Mouse (Mus musculus): ENCODE data around the gene Slc25a43.
A peak's percentile ranks its signal among the peaks of the same experiment; 100 is the strongest.
"Not testable (repeated sequence)": the region's sequence is repeated elsewhere in the genome, so short reads cannot be mapped to it uniquely, and the experiment has no call there.

The Slc25a43 gene

DNA sequence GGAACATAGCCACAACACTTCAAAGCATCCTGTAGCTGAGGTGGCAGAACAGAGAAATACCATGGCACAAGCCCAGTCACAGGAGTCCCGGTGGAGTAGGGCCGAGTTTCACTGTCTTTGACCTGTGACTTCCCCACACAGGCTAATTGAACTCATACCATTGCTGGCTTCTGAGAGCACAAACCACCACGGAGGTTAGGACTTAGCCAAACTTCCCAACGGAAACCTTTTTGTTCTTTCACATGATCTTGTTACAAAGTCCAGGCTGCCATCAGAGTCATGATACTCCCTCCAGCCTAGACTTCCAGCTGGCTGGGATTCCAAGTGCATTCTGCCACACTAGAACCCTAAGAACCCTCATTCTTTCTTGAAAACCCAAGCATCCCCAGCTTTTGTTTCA lies 34.2 kb downstream of the Slc25a43 start:
- DNase-seq (ENCODE audit: low spot score in 2 of 2), result no peak

DNA sequence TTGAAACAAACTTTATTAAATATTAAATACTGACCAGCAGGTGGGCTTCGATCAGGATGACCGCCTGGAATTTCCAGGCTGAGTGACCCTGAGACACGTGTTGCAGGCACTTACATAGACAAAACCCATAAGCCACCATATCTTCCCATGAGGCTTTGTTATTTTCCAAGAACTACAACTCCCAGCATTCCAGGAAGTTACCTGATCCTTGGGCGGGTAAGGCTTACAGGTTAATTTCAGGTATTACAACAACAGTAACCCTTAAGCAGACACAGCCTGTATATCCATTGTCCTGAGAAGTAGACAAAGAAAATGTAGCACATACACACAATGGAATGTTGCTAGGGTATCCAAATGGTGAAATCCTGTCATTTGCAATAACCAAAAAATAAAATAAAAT lies 45.9 kb downstream of the Slc25a43 start:
- DNase-seq (ENCODE audit: low spot score in 2 of 2), result no peak

DNA sequence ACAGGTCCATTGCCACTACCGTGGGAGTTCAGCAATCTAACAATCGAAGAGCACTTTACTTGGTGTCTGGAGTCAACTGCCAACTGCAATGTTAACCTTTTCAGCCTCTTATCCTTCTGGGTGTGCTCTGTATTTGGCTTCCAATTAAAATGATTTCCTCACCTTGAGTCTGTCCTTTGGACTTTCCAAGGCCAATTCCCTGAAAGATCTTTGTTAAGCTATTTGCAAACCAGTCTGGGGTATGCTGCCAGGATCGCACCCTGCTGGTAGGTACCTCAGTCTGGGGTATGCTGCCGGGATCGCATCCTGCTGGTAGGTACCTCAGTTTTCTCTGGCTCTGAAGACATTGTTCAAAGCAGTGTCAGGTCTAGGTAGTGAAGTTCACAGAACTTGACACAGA lies 51.1 kb downstream of the Slc25a43 start:
- no peak for DNase-seq (ENCODE audit: low spot score in 2 of 2)

DNA sequence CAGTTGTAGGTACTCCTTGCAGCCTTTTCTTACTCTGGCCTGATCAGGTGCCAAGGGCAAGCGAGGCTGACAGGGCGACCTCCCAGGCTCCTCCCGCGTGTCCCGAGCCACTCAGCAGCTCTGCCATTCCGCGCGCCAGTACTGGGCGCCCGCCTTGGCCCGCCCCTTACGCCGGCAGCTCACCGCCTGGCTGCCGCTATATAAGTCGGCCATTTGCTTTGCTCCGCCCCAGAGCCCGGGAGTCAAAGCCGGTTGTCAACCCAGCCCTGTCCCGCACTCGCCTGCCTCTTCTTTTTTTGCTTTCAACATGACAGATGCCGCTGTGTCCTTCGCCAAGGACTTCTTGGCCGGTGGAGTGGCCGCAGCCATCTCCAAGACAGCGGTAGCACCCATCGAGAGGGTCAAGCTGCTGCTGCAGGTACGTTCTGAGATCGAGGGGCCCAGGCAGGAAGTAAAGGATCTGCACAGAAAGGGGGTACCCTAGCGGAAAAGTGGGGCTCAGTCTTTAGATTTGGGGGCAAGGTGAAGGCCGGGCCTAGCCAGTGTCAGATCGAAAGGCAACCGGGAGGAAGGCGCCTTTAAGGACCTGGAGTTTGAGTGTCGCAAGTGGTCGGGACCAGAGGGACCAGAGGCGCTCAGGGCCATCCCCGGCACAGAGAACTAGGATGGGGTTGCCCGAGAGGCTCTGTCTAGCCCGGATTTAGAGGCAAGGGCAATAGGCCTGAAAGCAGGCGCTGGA lies 52.1 kb downstream of the Slc25a43 start, which contains the start of gene Slc25a5:
Gene Slc25a5 (plus strand): TSS at position 228 of the 739 bp plus-strand sequence.
- peak; percentile 81 to 82 for DNase-seq (ENCODE audit: low spot score in 2 of 2)

DNA sequence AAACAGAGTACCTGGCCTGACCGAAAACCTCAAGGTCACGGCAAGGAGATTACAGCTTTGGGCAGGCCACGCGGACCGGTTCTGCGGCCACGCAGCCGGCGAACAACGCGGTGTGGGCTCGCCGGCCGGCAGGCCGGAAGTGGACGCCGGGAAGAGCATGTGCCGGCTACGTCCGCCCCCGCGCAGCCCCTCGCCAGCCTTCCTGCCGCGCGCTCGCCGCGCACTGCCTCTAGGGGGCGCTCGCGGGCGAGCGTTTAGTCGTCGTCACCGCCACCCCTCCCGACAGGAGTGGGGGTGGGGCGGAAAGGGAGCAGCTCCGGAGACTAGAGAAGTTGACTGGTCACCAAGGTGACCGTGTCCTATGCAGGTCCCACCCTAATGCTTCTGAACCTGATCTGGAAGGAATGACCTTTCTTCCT lies 52.7 kb downstream of the Slc25a43 start:
- peak; percentile 66 to 84 for DNase-seq (ENCODE audit: low spot score in 2 of 2)

DNA sequence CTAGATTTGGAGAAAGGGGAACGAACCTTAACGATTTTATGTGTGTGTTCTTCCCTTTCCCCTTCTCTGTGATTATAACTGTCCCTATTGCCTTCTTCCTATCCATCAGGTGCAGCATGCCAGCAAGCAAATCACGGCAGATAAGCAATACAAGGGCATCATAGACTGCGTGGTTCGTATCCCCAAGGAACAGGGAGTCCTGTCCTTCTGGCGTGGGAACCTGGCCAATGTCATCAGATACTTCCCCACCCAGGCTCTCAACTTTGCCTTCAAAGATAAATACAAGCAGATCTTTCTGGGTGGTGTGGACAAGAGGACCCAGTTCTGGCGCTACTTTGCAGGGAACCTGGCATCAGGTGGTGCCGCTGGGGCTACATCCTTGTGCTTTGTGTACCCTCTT lies 53.3 kb downstream of the Slc25a43 start:
- DNase-seq (ENCODE audit: low spot score in 2 of 2), result not testable (repeated sequence)

DNA sequence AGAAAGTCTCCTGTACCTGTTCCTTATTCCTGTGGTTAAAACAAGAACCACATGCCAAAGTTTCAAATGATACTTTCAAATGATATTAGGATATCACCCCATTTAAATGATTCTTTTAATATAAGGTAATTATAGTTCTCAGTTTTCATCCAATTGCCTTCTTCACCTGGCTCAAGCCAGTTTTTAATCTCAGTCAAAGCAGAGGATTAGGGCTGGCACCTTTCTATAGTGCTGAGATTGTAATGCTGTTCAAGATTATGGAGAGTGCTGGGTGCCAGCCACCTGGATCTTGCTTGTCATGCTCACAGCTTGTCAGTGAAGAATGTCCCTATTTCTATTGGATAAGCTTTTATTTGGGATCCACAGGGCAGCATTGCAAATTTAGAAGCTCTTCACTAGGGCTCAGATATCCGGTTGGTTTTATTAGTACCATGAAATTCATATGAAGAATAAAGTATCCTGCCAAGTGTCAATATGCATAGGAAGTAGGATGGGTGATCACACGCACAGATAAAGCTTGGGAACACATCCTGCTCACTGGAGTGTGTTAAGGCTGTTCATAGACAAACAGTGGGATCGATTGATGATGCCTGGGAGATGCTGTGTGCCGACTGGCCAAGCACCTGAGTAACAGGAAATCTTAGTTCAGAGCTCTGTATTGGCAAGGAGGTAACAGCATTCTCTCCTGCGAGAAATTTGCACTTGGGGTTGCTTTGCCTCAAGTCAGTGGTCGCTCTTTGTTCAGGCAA lies 55.8 kb downstream of the Slc25a43 start:
- no peak for DNase-seq (ENCODE audit: low spot score in 2 of 2)

DNA sequence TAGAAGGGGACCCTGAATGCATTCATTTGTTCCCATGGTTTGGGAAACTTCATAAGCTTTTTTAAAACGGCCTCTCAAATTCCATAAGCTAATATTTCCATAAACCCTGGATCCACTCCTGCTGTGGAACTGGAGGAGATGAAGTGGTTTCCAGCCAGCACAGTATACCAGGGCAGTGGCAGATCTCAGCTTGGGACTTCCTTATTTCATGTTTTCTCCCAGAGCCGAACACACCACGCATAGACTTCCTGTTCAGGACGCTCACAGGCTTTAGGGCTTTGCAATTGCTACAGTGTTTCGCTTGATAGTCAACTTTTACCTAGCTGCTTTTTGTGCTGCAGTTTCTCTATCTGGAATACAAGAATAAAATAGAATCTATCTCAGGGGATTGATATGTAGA lies 59.7 kb downstream of the Slc25a43 start:
- peak in 1 of 2 experiments; percentile 7 for DNase-seq (ENCODE audit: low spot score in 2 of 2)

DNA sequence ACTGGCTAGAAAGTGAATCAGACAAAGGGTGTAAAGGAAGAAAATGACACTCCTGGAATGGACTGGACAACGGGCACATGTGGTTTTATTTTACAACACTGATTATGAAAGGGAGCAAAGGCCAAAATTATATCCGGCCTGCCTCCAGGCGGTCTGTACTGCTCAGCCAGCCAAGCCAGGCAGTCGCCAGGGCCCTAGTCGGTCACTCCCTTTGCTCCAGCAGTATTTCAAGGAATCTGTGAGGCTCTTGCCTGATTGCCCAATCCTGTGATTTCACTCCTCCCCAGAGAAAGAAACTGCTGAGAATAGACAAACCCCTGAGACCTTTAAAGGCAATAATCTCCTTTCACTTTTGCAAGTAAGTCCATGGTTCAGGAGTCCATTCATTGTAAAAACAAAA lies 60.7 kb downstream of the Slc25a43 start:
- no peak for DNase-seq (ENCODE audit: low spot score in 2 of 2)

DNA sequence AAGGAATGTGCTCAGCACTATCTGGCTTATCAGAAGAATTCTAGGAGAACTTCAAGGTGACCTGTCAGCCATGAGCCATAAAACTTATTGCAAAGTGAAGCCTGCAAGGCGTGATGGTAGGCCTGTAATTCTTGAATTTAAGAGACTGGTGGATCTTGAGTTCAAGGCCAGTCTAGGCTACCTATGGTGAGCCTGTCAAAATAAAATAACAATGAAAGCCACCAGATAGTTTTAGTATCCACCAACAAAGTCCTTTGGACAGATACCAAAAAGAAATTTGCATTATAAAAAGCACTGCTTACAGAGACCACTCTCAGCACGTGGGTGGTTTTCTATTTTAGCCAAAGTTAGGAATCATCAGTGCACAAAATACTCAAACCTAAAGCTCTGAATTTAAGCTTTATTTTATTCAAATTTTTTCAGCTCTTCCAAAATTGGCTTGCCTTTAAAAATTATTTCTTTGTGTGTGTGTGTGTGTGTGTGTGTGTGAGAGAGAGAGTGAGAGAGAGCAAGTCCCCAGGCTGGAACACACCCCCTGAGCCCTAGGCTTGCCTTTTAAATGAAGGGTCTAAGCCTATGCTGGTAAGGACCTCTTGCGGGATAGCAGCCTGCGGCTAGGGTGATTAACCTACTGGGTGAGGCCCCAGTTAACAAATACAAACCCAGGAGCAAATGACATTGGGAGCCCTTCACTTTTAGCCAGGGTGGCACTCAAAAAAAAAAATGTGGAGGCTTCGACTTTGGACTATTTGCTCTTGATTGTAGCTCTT lies 62.2 kb downstream of the Slc25a43 start:
- DNase-seq (ENCODE audit: low spot score in 2 of 2), result no peak

DNA sequence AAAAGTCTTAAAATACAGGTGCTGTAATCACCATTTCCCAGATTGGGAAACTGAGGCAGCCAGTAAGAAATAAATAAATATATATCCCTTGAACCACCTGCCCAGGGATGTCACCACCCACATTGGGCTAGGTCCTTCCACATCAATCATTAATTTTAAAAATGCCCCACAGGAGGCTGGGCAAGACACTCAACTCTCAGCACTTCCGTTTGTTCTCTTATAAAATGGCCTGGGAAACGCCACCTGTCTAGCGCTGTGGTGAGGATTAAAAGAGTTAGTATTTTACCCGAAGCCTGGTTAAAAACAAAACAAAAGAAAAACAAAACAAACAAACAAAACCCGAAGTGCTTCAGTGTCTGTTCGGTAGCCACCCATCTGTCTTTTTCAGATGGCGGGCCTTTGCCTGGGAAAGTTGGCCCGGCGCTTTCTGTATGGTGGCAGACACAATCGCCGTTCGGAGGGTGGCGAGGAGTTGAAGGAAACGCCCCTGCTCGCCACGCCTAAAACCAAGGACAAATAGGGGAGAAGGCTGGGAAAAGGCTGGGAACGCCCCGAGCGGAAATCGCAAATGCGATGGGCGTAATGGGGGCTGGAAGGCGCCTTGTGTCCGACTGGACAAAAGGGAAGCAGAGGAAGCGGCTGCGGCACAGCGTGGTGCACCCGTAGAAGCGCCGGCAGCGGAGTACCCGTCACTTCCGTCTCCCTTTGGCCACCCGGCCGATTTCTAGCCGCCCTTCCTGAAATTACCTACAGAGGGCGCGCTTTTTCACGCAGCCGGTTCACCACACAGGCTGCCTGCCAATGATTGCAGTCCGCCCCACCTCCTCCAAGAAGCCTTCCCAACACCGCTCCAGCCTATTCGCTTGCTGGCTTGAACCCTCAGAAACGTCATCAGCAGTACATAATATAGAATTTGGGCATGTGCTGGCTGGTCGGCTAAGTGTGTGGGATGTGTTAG lies 64.2 kb downstream of the Slc25a43 start:
- peak; percentile 79 to 80 for DNase-seq (ENCODE audit: low spot score in 2 of 2)

DNA sequence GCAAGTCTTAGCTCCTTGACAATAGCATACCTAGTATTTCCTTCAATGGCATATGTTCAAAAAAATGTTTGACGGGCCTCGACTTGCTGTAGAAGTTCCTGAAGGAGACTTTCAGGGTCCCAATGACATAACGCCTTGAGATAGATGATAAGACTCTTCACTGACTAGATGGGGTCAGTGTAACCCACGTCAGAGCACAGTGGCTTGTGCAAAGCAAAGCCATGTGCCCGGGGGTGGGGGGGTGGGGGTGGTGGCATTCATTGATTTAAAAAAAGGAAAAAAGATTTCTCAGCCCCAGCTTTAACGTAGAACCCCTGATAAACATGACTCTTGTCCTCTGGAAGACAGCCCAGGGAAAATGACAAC lies 64.8 kb downstream of the Slc25a43 start:
- DNase-seq (ENCODE audit: low spot score in 2 of 2), result no peak

DNA sequence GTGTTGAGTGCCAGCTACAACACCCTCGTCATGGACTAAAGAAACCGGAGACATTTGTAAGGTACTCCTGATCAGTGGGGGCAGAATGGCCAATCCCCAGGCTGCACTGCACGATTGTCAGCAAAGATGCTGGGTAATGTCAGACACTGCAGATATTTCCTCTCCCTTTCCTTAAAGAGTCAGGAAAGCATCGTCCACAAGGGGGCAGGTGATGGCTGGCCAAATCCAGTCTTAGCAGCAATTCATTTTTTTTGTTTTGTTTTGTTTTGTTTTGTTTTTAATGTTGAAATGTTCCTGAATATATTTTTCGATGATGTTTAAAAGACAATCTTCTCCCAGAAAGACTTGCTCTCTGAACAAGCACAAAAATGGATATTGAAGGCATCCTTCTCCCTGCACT lies 67.9 kb downstream of the Slc25a43 start:
- peak in 1 of 2 experiments; percentile 25 for DNase-seq (ENCODE audit: low spot score in 2 of 2)

DNA sequence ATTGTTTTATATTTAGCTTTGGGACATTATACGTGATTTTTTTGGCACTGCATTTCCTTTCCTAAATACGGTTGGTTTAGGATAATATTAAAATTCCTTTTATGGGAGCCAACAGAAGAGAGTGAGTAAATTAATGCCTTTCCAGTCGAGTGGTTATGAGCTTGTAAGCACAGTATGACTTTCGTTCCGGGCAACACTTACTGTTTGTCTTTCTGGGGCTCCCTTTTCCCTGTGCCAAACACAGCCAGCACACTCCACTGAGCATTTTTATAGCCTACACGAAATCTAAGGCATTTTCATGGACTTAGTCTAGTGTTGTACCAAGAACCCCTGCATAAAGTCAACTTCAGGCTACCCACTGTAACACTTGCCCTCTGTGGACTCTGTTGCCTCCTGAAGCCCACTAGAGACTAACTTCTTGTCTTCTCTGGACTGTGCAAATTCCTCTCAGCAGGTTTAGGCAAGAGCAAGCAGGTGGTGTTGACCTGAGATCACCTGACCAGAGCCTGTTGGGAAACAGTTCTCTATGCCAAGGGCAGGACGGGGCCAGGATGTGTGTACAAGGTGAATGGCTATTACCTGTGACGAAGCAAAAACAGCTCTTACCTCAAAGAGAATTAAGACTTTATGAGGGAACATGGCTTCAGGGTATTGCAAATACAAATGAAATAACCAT lies 70.8 kb downstream of the Slc25a43 start:
- DNase-seq (ENCODE audit: low spot score in 2 of 2), result no peak

DNA sequence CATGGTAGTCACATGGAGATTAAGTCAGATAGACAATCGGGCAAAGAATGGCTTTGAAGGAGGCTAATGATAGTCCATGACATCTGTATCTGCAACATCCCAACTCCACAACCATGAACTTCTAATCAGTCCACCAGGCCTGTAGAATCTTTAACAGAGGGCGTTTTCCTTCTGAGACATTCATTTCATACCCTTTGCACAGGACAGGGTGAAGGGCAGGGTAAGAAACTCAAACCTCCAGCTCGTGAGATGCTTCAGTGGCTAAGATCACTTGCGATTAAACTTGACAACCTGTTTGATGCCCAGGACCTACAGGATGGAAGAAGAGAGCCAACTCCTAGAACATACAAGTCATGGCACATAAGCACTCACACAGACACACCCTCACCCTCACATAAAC lies 71.6 kb downstream of the Slc25a43 start:
- no peak for DNase-seq (ENCODE audit: low spot score in 2 of 2)

DNA sequence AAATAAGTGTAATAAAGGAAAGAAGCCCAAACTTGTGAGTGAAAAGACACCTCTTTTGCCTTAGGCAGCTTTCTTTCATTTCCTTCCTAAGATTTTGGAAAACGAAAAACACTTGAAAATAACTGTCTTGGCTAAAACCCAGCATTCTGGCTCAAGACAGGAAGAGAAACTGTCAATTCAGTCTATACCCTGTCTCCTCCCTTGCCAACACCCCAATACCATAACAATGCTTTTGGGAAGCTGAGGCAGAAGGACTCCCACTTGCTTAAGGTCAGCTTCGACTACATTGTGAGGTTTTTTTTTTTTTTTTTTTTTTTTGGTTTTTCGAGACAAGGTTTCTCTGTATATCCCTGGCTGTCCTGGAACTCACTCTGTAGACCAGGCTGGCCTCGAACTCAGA lies 72.0 kb downstream of the Slc25a43 start:
- no peak for DNase-seq (ENCODE audit: low spot score in 2 of 2)

DNA sequence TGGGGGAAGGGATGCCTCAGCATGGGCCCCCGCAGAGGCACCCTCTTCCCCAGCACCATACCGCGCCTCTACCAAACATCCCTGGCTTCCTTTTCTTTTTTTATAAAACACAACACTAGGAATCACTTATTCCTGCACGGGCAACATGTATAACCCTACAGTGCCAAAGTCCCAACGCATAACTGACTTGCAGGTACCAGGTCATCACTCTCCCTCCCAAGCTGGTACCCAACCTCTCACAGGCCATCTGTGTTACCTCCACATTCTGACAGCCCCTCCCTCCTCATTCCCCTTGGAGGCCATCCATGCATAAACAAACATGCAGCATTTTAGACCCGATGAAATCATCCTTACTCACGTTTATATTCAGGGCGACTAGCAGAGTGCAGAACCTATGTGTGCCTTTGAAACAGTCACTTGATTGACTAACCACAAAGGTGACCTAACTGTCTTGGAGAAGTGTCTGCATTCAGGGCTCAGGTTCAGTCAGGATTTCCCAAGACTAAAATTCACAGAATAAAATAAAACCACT lies 73.0 kb downstream of the Slc25a43 start:
- no peak for DNase-seq (ENCODE audit: low spot score in 2 of 2)

DNA sequence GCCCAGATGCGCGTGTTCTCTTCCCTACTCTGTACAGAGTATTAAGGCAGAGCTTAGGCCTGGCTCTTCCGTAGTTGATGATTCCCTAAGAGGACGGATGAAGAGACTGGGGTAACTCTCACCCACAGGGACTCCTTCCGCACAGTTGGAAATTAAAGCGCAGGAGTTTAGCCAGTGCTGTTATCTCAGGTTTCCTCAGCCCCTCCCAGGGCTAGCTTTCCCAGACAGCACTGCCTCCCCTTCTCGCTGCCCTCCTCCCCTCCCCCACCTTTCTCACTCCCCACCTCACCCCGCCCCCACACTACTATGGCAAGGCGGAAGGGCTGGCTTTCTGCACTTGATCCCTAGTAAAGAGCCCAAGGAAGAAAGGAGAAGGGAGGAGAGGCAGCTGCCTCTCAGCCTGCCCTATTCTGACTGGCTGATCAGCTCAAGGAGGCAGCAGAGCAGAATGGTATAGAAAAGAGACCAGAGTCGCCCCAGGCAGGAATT lies 73.5 kb downstream of the Slc25a43 start:
- DNase-seq (ENCODE audit: low spot score in 2 of 2), result no peak

DNA sequence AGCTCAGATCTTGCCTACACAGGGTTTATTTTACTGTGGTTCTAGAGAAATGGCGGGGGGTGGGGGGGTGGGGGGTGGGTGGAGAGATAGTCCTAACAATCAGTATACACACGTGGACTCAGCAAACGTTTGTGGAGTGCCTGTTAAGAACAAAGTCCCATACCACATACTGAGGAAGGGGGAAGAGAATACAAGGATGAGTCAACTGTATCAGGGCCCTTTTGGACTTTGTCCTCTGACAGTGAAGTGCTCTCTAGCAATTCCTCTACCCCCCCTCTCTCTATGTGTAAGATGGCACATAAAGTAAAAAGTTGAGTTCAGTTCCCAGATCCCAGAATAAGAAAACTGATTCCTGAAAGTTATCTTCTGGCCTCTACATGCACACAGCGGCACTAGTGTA lies 76.1 kb downstream of the Slc25a43 start:
- DNase-seq (ENCODE audit: low spot score in 2 of 2), result no peak

DNA sequence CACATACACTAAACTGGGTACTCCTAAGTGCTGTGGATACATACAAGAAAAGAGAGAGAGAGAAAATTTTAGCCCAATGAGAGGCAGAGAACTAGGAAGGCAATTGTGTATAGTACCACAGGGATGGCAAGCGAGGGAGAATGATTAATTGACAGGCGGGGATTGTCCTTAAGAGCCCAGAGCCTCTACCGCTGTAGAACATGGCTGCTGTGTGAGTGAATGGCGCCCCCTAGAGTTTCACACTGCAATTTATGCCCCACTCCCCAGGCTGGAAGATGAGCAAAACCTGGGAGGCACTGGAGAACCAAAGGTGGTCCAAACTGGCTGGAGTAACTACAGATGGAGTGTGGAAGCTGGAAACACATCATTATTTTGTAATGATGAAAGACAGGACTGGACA lies 76.7 kb downstream of the Slc25a43 start:
- DNase-seq (ENCODE audit: low spot score in 2 of 2), result peak in 1 of 2 experiments; percentile 31

All from thymus, postnatal 10 days (tissue).